Mouse (Mus musculus) macrophage (primary cell): ENCODE measurements around the gene Pstk. TPM values are rescaled to one million over a fixed set of nuclear protein-coding genes. Genes with fewer than 3 reads are reported as not detected.

Experiments
- H3K27ac ChIP-seq: fragments of 350-480 bp; formaldehyde crosslinking; 2 replicates; pipeline ENCODE4 v1.9.0; 2021
- H3K36me3 ChIP-seq: fragments of 350-480 bp; formaldehyde crosslinking; 2 replicates; pipeline ENCODE4 v1.9.0; 2021; ENCODE audit errors: inconsistent target
- H3K4me3 ChIP-seq: fragments of 350-480 bp; formaldehyde crosslinking; 2 replicates; pipeline ENCODE4 v1.9.0; 2021; ENCODE audit errors: inconsistent target
- H3K79me2 ChIP-seq: fragments of 350-480 bp; formaldehyde crosslinking; 2 replicates; pipeline ENCODE4 v1.9.0; 2021; ENCODE audit errors: inconsistent target
- WGBS: methylation state at CpG from one replicate; pipeline ENCODE4 v1.1.7; 2026; ENCODE audit warnings: inconsistent platforms; ENCODE audit not compliant: missing documents; 5-methylcytosine and 5-hydroxymethylcytosine counted together
- polyA plus RNA-seq: library from polyadenylated mRNA; stranded (reverse); fragments of 250-400 nt; gene quantifications from 3 replicates; pipeline ENCODE4 v1.2.4, GENCODE M21; 2018; ENCODE audit warnings: inconsistent platforms
- total RNA-seq, 78 experiments: library from RNA; depleted of rRNA; stranded (reverse); fragments of 250-400 nt; gene quantifications; 1 replicate in 9 of 78; 2 replicates in 24 of 78; 3 replicates in 43 of 78; 4 replicates in 2 of 78; pipeline ENCODE4 v1.2.4; 2018; ENCODE audit warnings: inconsistent platforms in 56 of 78

The Pstk gene
- total RNA-seq (2018; cell fraction: chromatin; rRNA removed) = 10 to 100 TPM in 17 of 26 experiments, 1 to 10 TPM in 9; 1.3 to 43.5 (median 17.4) TPM
- 10 to 100 TPM in 19 of 26 experiments, 1 to 10 TPM in 7; 5.6 to 17.1 (median 12.8) TPM for total RNA-seq (2018; cell fraction: cytosol; rRNA removed)
- 10 to 100 TPM in 14 of 26 experiments, 1 to 10 TPM in 12; 1.9 to 46.1 (median 12.5) TPM for total RNA-seq (2018; cell fraction: nucleus; rRNA removed)
- polyA plus RNA-seq = 10.7 to 21.0 TPM (median 14.8 TPM) in 3 replicates

- H3K36me3 ChIP-seq = no peaks in the 10 kb centered on the region
- WGBS = 2% methylated on average over 47 of the region's 47 CpGs
- H3K79me2 ChIP-seq = no peaks in the 10 kb centered on the region
- H3K4me3 ChIP-seq = peak within 1 kb of the TSS; percentile 46
- peak within 1 kb of the TSS; percentile 29 for H3K27ac ChIP-seq
Measured at GRCm38 (mm10) chr7:131370648-131371469, at the start of gene Pstk. Gene Pstk, plus strand, starts transcription at chr7:131371141.

DNA sequence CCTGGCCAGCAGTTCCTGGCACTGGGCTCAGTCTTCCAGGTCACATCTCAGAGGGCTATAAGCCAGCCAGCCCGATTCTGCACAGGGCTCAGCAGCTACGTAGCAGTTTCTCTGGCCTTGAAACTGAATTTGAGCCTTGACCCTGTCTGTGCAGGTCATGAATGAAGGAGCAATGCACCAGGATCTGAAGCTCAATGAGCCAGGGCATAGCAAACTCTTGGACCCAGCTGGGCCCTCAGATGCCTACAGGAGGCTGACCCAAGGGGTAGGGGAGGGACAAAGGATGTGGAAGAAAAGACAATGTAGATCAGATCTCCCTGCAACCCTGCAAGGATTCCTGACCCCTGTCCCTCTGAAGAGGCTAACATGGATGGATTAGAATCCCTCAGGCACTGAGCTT is 48.7 kb upstream of the Pstk start, which contains the start of gene Cuzd1:
Gene Cuzd1, minus strand, starts transcription at position 101 of the 400 bp plus-strand sequence.
- no peak within 1 kb of the TSS for H3K4me3 ChIP-seq
- H3K27ac ChIP-seq = no peak within 1 kb of the TSS
- H3K36me3 ChIP-seq = no peaks in the 10 kb centered on the region
- H3K79me2 ChIP-seq = no peaks in the 10 kb centered on the region
- WGBS = no CpG with 5 or more reads among the region's 2 CpGs

GRCm38 (mm10) chr7:131327054-131327453 is 43.9 kb upstream of the Pstk start:
- no peaks in the 10 kb centered on the region for H3K36me3 ChIP-seq
- WGBS = 87% methylated on average over 5 of the region's 5 CpGs
- no peak overlapping the region for H3K4me3 ChIP-seq
- no peak overlapping the region for H3K27ac ChIP-seq
- no peaks in the 10 kb centered on the region for H3K79me2 ChIP-seq

GRCm38 (mm10) chr7:131329416-131329815 is 41.5 kb upstream of the Pstk start, which contains the start of gene Fam24b:
Gene Fam24b, minus strand, starts transcription at chr7:131329516.
- WGBS = 96% methylated on average over 5 of the region's 5 CpGs

DNA sequence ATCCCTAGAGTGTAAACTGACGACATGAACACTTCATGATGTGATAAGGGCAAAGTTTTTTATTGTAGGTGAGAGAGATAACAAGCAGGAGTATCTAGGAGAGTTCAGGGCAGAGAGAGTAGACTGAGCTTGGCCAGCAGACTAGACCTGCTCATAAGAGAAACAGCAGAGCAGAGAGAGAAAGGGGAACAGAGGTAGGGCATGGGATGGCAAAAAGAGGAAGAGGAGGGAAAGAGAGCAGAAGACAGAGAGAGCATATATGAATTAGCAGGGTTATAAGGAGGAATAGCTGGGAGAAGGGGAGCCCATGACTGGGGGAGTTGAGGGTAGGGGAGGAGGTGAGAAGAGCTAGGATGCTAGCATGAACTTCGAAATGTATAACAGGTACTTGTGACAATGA is 39.3 kb upstream of the Pstk start:
- Histone ChIP-seq H3K36me3 (no peaks in the 10 kb centered on the region), H3K4me3 (no peak overlapping the region), H3K79me2 (no peaks in the 10 kb centered on the region), H3K27ac (no peak overlapping the region)
- 76% methylated on average over 2 of the region's 2 CpGs for WGBS

More at GRCm38 (mm10) chr7:131329416-131329815, 41.5 kb upstream of the Pstk start, which contains the start of gene Fam24b:
- Histone ChIP-seq H3K27ac (no peak within 1 kb of the TSS), H3K36me3 (no peaks in the 10 kb centered on the region), H3K4me3 (no peak within 1 kb of the TSS), H3K79me2 (no peaks in the 10 kb centered on the region)

DNA sequence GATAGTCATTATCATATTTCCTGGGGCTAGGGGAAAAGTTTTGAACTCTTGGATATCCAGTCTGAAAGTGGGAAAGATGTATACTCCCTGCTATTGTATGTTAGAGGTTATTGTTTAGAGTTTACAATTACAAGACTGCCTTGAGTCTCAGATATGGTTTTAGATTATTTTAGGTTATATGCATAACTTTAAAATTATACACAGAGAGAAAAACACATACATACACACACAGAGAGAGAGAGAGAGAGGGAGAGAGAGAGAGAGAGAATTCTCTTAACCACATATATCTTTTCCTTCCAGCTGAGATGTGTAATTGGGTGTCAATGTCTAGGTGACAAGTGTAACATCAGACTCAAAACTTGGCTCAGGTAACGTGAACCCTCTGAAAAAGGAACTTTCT is 37.4 kb upstream of the Pstk start, which contains the start of gene Fam24a:
Gene Fam24a, plus strand, starts transcription at position 301 of the 400 bp plus-strand sequence.
- H3K79me2 ChIP-seq = no peaks in the 10 kb centered on the region
- 80% methylated on average over 1 of the region's 1 CpGs for WGBS
- no peak within 1 kb of the TSS for H3K4me3 ChIP-seq
- H3K36me3 ChIP-seq = no peaks in the 10 kb centered on the region
- H3K27ac ChIP-seq = no peak within 1 kb of the TSS

GRCm38 (mm10) chr7:131337502-131338068 is 33.4 kb upstream of the Pstk start:
- WGBS = 90% methylated on average over 8 of the region's 8 CpGs
- no peak overlapping the region for H3K27ac ChIP-seq
- no peaks in the 10 kb centered on the region for H3K79me2 ChIP-seq
- H3K4me3 ChIP-seq = no peak overlapping the region
- H3K36me3 ChIP-seq = peaks cover 23% of the 10 kb centered on the region

DNA sequence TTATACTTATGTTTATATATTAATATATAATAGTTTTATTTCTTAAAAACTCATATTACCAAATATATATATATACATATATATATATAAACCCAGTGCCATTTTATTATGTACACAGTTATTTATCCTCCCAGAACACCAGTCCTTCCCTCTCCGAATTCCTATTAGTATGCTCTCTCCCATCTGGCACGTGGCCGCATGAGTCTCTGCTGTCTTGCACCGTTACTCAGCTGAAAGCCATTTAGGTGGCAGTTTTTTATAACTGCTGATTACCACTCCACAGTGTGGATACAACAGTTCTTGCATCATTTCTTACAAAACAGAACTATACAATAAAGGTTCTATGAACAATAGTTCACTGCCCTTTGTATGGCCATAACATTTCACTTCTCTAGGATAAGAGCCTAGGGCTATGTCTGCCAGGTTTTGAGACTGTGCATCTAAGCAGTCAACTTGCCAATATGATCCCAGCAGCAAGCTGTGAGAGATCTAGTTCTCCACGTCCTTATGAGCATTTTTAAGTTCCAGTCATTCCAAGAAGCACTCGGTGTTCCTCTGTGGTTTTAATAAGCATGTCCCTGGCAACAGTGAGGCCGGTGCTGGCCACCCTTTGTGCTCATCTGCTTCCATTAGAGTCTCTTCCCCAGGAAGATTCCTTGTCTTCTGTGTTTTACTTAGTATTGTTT is 24.9 kb upstream of the Pstk start:
- Histone ChIP-seq H3K79me2 (no peaks in the 10 kb centered on the region), H3K36me3 (peaks cover 47% of the 10 kb centered on the region), H3K4me3 (no peak overlapping the region), H3K27ac (no peak overlapping the region)
- WGBS = 92% methylated on average over 7 of the region's 7 CpGs

DNA sequence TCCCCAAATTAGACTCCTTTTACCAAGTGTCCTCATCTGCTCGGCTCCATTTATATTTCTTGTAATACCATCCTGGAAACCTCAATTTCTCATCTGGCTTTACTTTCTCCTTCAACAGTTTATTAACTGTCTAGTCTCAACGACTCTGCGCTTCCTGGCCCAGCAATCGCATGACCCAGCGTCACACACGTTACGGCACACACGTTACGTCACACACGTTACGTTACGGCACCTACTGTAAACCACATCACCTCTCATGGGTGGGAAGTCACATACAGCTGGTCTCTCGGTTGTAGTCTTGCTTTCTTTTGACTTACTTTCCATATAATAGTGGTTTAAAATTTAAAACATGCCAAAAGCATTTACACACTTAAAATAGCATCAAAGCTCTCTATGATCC is 14.8 kb upstream of the Pstk start:
- Histone ChIP-seq H3K79me2 (0 out of 2 replicates have a peak, but pooled peaks cover 2% of the 10 kb centered on the region), H3K27ac (no peak overlapping the region), H3K36me3 (peaks cover 20% of the 10 kb centered on the region), H3K4me3 (no peak overlapping the region)
- WGBS = 80% methylated on average over 13 of the region's 13 CpGs

DNA sequence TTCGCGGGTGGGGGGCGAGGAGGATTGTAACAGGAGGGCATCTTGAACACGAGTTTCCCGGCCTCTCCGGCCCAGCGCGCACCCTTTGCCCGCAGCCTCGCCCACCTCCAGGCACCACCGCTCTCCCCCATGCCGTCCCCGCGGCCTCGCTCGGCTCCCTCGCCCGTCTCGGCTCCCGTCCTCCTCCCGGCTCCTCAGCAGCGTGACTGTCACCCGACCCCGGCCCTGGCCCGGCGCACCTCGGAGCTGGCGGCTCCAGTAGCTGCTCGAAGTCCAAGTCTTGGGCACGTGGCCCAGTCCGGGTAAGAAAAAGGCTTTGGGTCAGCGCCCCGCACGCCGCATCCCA is 8.7 kb upstream of the Pstk start:
- H3K27ac ChIP-seq = no peak overlapping the region
- peak overlapping the region; percentile 54 for H3K4me3 ChIP-seq
- H3K36me3 ChIP-seq = peaks cover 10% of the 10 kb centered on the region; the same call in 1 of the 2 replicates
- H3K79me2 ChIP-seq = 0 out of 2 replicates have a peak, but pooled peaks cover 11% of the 10 kb centered on the region
- WGBS = under 1% methylated on average over 35 of the region's 35 CpGs

DNA sequence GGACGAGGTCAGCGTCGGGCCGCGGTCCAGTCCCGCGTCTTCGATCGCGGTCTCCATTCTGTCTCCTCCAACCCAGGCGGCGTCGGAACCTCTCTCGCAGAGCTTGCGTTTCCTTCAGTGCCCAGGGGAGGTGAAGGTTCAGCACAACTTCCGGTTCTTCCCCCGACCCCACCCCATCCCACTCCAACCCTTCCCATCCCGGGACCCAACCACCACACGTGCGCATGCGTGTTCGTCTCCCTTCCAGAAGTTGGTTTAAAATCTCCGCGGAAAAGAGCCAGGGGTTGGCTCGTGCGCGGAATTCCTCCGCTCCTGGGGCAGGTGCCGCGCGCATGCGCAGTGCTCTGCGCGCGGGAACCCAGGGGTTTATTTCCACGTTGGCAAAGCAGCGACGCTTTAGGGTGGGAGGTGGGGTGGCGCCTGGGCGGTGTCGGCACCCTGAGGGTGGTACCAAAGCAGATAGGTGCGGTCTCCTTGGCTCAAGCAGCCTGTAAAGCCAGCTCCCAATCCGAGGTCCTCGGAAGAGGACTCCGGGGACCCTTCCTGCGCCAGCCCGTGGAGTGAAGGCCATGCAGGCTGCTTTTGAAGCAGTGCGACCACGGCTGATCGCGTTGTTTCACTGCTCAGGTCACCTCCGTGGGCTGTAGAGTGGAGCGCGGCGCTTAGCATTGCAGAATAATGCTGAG is 8.2 kb upstream of the Pstk start, which contains the start of gene 2310057M21Rik:
Gene 2310057M21Rik, minus strand, starts transcription at position 145 of the 686 bp plus-strand sequence.
- peak within 1 kb of the TSS; percentile 46 for H3K27ac ChIP-seq
- peaks cover 5% of the 10 kb centered on the region; the same call in 1 of the 2 replicates for H3K36me3 ChIP-seq
- under 1% methylated on average over 49 of the region's 55 CpGs for WGBS
- H3K4me3 ChIP-seq = peak within 1 kb of the TSS; percentile 54
- H3K79me2 ChIP-seq = 0 out of 2 replicates have a peak, but pooled peaks cover 11% of the 10 kb centered on the region

GRCm38 (mm10) chr7:131364131-131364530 is 6.8 kb upstream of the Pstk start:
- H3K36me3 ChIP-seq = no peaks in the 10 kb centered on the region
- H3K79me2 ChIP-seq = 0 out of 2 replicates have a peak, but pooled peaks cover 11% of the 10 kb centered on the region
- H3K27ac ChIP-seq = no peak overlapping the region
- no peak overlapping the region for H3K4me3 ChIP-seq
- WGBS = 96% methylated on average over 8 of the region's 8 CpGs

DNA sequence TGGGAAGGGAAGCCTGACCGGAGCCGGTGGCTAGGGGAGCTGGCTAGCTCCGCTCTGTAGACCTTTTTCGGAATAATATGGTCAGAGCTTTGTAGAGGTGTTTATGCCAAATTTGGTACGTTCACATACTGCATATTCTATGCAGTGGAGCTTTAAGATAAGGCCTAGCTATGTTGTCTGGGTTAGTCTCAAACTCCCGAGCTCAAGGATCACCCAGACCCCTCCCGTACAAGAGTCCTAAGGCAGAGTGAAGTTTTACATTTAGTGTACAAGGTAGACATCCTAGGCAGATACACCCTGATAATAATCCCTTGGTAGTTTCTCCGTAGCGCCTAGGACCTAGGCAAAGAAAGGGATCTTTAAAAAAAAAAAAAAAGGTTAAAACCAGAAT is 524 bp downstream of the Pstk start:
- Histone ChIP-seq H3K27ac (peak overlapping the region; percentile 29), H3K36me3 (no peaks in the 10 kb centered on the region), H3K4me3 (peak overlapping the region; percentile 46), H3K79me2 (no peaks in the 10 kb centered on the region)
- WGBS = 12% methylated on average over 9 of the region's 9 CpGs
